Mouse (Mus musculus): ENCODE measurements around the gene Dleu7.

- TF ChIP-seq FOSL1 (IDR thresholded peaks at IDR 0.05; ENCODE audit: insufficient read depth, low read length, poor library complexity, severe bottlenecking), result no peak
- TF ChIP-seq CTCF (IDR thresholded peaks at IDR 0.05; ENCODE audit: control insufficient read depth, insufficient read depth, insufficient read length), result no peak
- no peak for TF ChIP-seq MYOD1 (IDR thresholded peaks at IDR 0.05; ENCODE audit: control insufficient read depth, insufficient read length, low read depth)
- TF ChIP-seq CEBPB (IDR thresholded peaks at IDR 0.05; ENCODE audit: low read depth), result no peak
These were observed 43.6 kb downstream of the Dleu7 start for GRCm38 (mm10) chr14:62249251-62249650.

Data from C2C12 (cell line).